Comparison of ENCODE assay signal across 8 mouse cellular contexts in genomic region chr11:89028871-89029405, GRCm38 (mm10). TPM values are rescaled to one million over a fixed set of nuclear protein-coding genes. Genes with fewer than 3 reads are reported as not detected.
DNase-seq lines count a peak whose midpoint lies in the region; ATAC-seq lines count a peak whose summit lies in the region.

No protein-coding gene starts in this region.

- H3K4me3 ChIP-seq in intestine, embryonic 15.5 days (replicated peaks) = no peak overlapping the region
- no peak overlapping the region for H3K4me3 ChIP-seq in midbrain, embryonic 16.5 days (ENCODE audit: low read depth, low read length)

- no peaks in the 10 kb centered on the region for H3K9me3 ChIP-seq in intestine, embryonic 15.5 days
- no peaks in the 10 kb centered on the region for H3K9me3 ChIP-seq in midbrain, embryonic 16.5 days (replicated peaks; ENCODE audit: control insufficient read depth, low read length, poor library complexity, severe bottlenecking)

- H3K9ac ChIP-seq in intestine, embryonic 15.5 days = no peak overlapping the region
- H3K9ac ChIP-seq in midbrain, embryonic 16.5 days (ENCODE audit: low read depth, low read length) = no peak overlapping the region

- no peaks in the 10 kb centered on the region for H3K27me3 ChIP-seq in intestine, embryonic 15.5 days (replicated peaks)
- no peaks in the 10 kb centered on the region for H3K27me3 ChIP-seq in midbrain, embryonic 16.5 days (ENCODE audit: control insufficient read depth, insufficient read depth, low read depth, low read length)

- no peaks in the 10 kb centered on the region for H3K36me3 ChIP-seq in intestine, embryonic 15.5 days
- H3K36me3 ChIP-seq in midbrain, embryonic 16.5 days (ENCODE audit: control insufficient read depth, insufficient read depth, low read length) = no peaks in the 10 kb centered on the region

- peak; percentile 89 to 94 for DNase-seq in B cell, adult 2 months
- DNase-seq in c-Kit-positive CD71-positive TER-119-positive erythroid progenitor cells, embryonic 14.5 days (ENCODE audit: low spot score) = peak; percentile 54
- no peak for DNase-seq in urinary bladder, adult 18-20 months (ENCODE audit: low spot score in 2 of 2)
- DNase-seq in urinary bladder, postnatal 10 days (ENCODE audit: low spot score) = no peak
- no peak for DNase-seq in layer of hippocampus, adult 9-10 months (ENCODE audit: low spot score)

- H3K4me1 ChIP-seq in intestine, embryonic 15.5 days (replicated peaks) = peaks cover 20% of the 10 kb centered on the region
- no peaks in the 10 kb centered on the region for H3K4me1 ChIP-seq in midbrain, embryonic 16.5 days (ENCODE audit: control insufficient read depth, insufficient read depth, low read length)

- 0 out of 2 replicates have a peak overlapping the region, but pooled peaks have one; percentile 22 for H3K27ac ChIP-seq in intestine, embryonic 15.5 days
- H3K27ac ChIP-seq in midbrain, embryonic 16.5 days (ENCODE audit: low read length) = no peak overlapping the region

- H3K4me2 ChIP-seq in intestine, embryonic 15.5 days (replicated peaks) = no peak overlapping the region
- no peak overlapping the region for H3K4me2 ChIP-seq in midbrain, embryonic 16.5 days (ENCODE audit: low read length)

- ATAC-seq in intestine, embryonic 15.5 days = 0 out of 2 replicates have a peak, but pooled peaks have one; percentile 24
- peak; percentile 87 for ATAC-seq in megakaryocyte-erythroid progenitor cell, adult 5-6 weeks (replicated peaks; ENCODE audit: low FRiP score, low TSS enrichment, poor library complexity, severe bottlenecking)
- ATAC-seq in midbrain, embryonic 16.5 days = no peak

- WGBS in intestine, embryonic 15.5 days = 37% methylated on average over 10 of the region's 10 CpGs
- WGBS in midbrain, embryonic 16.5 days = 70% methylated on average over 10 of the region's 10 CpGs

RNA-seq across cellular contexts. Expression of gene Trim25, which starts 29.8 kb away (rescaled TPM):
- 27.8 and 29.0 TPM in 2 replicates for polyA plus RNA-seq in intestine, embryonic 15.5 days (2015; fragmentation: Nextera tagmentation; extraction: Ambion mirVana)
- 35.5 and 49.4 TPM in 2 replicates for total RNA-seq in megakaryocyte-erythroid progenitor cell, adult 5-6 weeks (2014; fragmentation: Nextera tagmentation)
- total RNA-seq in megakaryocyte-erythroid progenitor cell, adult 5-6 weeks (2017) = 28.0 and 30.7 TPM in 2 replicates
- polyA plus RNA-seq in midbrain, embryonic 16.5 days (2015; fragmentation: Nextera tagmentation; extraction: Ambion mirVana) = 3.5 and 3.8 TPM in 2 replicates

RNA-seq across cellular contexts. Expression of gene Dgke, which starts 37.7 kb away (rescaled TPM):
- polyA plus RNA-seq in intestine, embryonic 15.5 days (2015; fragmentation: Nextera tagmentation; extraction: Ambion mirVana) = 3.2 TPM in 2 replicates
- 5.8 and 6.9 TPM in 2 replicates for total RNA-seq in megakaryocyte-erythroid progenitor cell, adult 5-6 weeks (2014; fragmentation: Nextera tagmentation)
- total RNA-seq in megakaryocyte-erythroid progenitor cell, adult 5-6 weeks (2017) = 5.4 and 6.2 TPM in 2 replicates
- polyA plus RNA-seq in midbrain, embryonic 16.5 days (2015; fragmentation: Nextera tagmentation; extraction: Ambion mirVana) = 18.2 and 19.1 TPM in 2 replicates

RNA-seq across cellular contexts. Expression of gene Gm525, which starts 44.7 kb away (rescaled TPM):
- polyA plus RNA-seq in intestine, embryonic 15.5 days (2015; fragmentation: Nextera tagmentation; extraction: Ambion mirVana) = 1.1 and 1.8 TPM in 2 replicates
- not detected in 2 replicates for total RNA-seq in megakaryocyte-erythroid progenitor cell, adult 5-6 weeks (2014; fragmentation: Nextera tagmentation)
- total RNA-seq in megakaryocyte-erythroid progenitor cell, adult 5-6 weeks (2017) = not detected in 2 replicates
- not detected in 2 replicates for polyA plus RNA-seq in midbrain, embryonic 16.5 days (2015; fragmentation: Nextera tagmentation; extraction: Ambion mirVana)

RNA-seq across cellular contexts. Expression of gene Coil, which starts 58.9 kb away (rescaled TPM):
- polyA plus RNA-seq in intestine, embryonic 15.5 days (2015; fragmentation: Nextera tagmentation; extraction: Ambion mirVana) = 12.4 and 13.9 TPM in 2 replicates
- total RNA-seq in megakaryocyte-erythroid progenitor cell, adult 5-6 weeks (2014; fragmentation: Nextera tagmentation) = 12.0 and 13.1 TPM in 2 replicates
- total RNA-seq in megakaryocyte-erythroid progenitor cell, adult 5-6 weeks (2017) = 15.8 and 17.1 TPM in 2 replicates
- 30.4 and 31.0 TPM in 2 replicates for polyA plus RNA-seq in midbrain, embryonic 16.5 days (2015; fragmentation: Nextera tagmentation; extraction: Ambion mirVana)

Comparison
In these comparisons a context has a peak if more than half of its experiments do, and no peak if none do; other contexts are left out.
1. DNase-seq: peak in B cell, adult 2 months (2 of 2) and c-Kit-positive CD71-positive TER-119-positive erythroid progenitor cells, embryonic 14.5 days (single experiment); none in urinary bladder, adult 18-20 months (0 of 2), urinary bladder, postnatal 10 days (single experiment) and layer of hippocampus, adult 9-10 months (single experiment).